Mouse (Mus musculus) midbrain, embryonic 16.5 days (tissue): ENCODE measurements around the gene Hist1h2bb. TPM values are rescaled to one million over a fixed set of nuclear protein-coding genes. Genes with fewer than 3 reads are reported as not detected.
"Not testable (repeated sequence)": the region's sequence is repeated elsewhere in the genome, so short reads cannot be mapped to it uniquely, and the experiment has no call there.

Source experiments
- ATAC-seq: fragments of 200-750 bp; cut with Nextera tagmentation; 2 replicates; pipeline ENCODE4 v1.8.0; 2017; ENCODE audit warnings: moderate TSS enrichment
- H3K27ac ChIP-seq: fragments of 300-500 bp; sonication (generic); 2 replicates; pipeline ENCODE4 v1.5.1; 2014; ENCODE audit warnings: mild to moderate bottlenecking, low read length, mixed read lengths
- H3K27me3 ChIP-seq: fragments of 300-500 bp; sonication (generic); 2 replicates; pipeline ENCODE4 v1.6.1; 2014; ENCODE audit warnings: low read depth, low read length, mixed read lengths; ENCODE audit not compliant: control insufficient read depth, insufficient read depth
- H3K36me3 ChIP-seq: fragments of 300-500 bp; sonication (generic); 2 replicates; pipeline ENCODE4 v1.6.1; 2014; ENCODE audit warnings: mild to moderate bottlenecking, low read length, moderate library complexity, mixed read lengths; ENCODE audit not compliant: control insufficient read depth, insufficient read depth
- H3K4me1 ChIP-seq: fragments of 300-500 bp; sonication (generic); 2 replicates; pipeline ENCODE4 v1.6.1; 2014; ENCODE audit warnings: mild to moderate bottlenecking, low read length, mixed read lengths; ENCODE audit not compliant: control insufficient read depth, insufficient read depth
- H3K4me2 ChIP-seq: fragments of 300-500 bp; sonication (generic); 2 replicates; pipeline ENCODE4 v1.6.1; 2014; ENCODE audit warnings: mild to moderate bottlenecking, low read length, mixed read lengths
- H3K4me3 ChIP-seq: fragments of 300-500 bp; sonication (generic); 2 replicates; pipeline ENCODE4 v1.5.1; 2014; ENCODE audit warnings: low read depth, mild to moderate bottlenecking, low read length, moderate library complexity, mixed read lengths
- H3K9ac ChIP-seq: fragments of 300-500 bp; sonication (generic); 2 replicates; pipeline ENCODE4 v1.6.1; 2014; ENCODE audit warnings: low read depth, low read length, mixed read lengths
- H3K9me3 ChIP-seq: fragments of 300-500 bp; sonication (generic); replicated peaks from 2 replicates; pipeline ENCODE4 v1.6.1; 2014; ENCODE audit warnings: mild to moderate bottlenecking, low read length, mixed read lengths; ENCODE audit not compliant: control insufficient read depth, poor library complexity, severe bottlenecking
- WGBS: fragments of 180-500 bp; shearing (Covaris S2); extraction: QIAGEN DNeasy Blood & Tissue Kit; methylation state at CpG from one replicate; pipeline ENCODE4 v1.1.7; 2014; 5-methylcytosine and 5-hydroxymethylcytosine counted together
- polyA plus RNA-seq: library from polyadenylated mRNA; unstranded; fragments of >200 nt; fragmentation: Nextera tagmentation; extraction: Ambion mirVana; gene quantifications from 2 replicates; pipeline ENCODE4 v1.2.1, GENCODE M21; 2015

The Hist1h2bb gene
- polyA plus RNA-seq, result not detected in 2 replicates

- H3K4me2 ChIP-seq, result peak within 1 kb of the TSS; percentile 84
- peak within 1 kb of the TSS; percentile 43 for H3K4me3 ChIP-seq
- peak; percentile 94 for ATAC-seq
- not testable (repeated sequence) for H3K36me3 ChIP-seq, H3K9me3 ChIP-seq, H3K27me3 ChIP-seq
- H3K9ac ChIP-seq, result peak within 1 kb of the TSS; percentile 46
- peak within 1 kb of the TSS; percentile 95 for H3K27ac ChIP-seq
- peaks cover 11% of the 10 kb centered on the region for H3K4me1 ChIP-seq
- under 1% methylated on average over 35 of the region's 58 CpGs for WGBS
Measured at GRCm38 (mm10) chr13:23746201-23747080, at the start of gene Hist1h2bb. Hist1h2bb (plus strand) TSS chr13:23746734.

DNA sequence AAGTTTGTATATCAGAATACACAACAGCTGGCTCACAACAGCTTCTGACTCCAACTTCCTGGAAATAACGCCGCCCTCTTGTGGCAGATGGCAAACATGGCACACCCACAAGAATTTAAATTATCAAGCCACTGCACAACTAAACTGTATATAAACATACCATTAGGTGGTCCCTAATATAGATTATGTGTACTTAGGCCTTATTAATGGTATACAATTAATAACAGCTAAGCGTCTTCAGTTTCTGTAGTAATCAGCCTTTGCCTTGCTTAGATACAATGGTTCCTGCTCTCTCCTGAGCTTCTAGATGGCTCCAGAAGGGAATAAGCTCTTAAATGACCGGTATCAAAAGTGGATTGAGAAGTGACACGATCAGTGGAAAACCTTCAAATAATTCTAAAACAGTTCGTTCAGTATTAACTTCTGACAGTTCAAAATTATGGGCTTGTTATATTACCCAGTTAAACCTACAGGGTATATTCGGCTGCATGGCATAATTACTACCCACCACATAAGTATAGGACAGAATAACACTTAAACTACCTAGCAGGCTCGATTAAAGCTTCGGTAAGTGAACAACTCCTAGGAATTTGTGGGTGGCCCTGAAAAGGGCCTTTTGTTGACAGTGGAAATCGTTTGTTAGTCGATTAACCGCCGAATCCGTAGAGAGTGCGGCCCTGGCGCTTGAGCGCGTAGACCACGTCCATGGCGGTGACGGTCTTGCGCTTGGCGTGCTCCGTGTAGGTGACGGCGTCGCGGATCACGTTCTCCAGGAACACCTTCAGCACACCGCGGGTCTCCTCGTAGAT lies 48.8 kb upstream of the Hist1h2bb start:
- Histone ChIP-seq H3K9me3 (no peaks in the 10 kb centered on the region), H3K9ac (peak overlapping the region; percentile 58), H3K27me3 (no peaks in the 10 kb centered on the region), H3K4me3 (peak overlapping the region; percentile 52), H3K27ac (peak overlapping the region; percentile 90), H3K4me2 (peak overlapping the region; percentile 84), H3K36me3 (no peaks in the 10 kb centered on the region), H3K4me1 (peaks cover 11% of the 10 kb centered on the region)
- under 1% methylated on average over 23 of the region's 32 CpGs for WGBS
- peak; percentile 87 for ATAC-seq

DNA sequence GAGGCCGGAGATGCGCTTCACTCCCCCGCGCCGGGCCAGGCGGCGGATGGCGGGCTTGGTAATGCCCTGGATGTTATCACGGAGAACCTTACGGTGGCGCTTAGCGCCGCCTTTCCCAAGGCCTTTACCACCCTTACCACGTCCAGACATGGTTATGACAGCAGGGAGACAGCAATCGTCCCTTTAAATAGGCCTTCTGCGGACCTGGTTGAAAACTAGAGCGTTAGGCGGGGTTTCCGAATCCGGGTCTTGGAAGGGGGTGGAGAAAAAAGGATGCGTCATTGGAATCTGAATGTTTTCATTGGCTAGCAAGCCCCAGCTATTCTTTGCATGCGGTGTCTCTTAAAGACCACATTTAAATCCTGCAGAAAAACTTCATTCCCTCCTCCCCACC lies 48.2 kb upstream of the Hist1h2bb start, which contains the start of gene Hist1h4c:
TSS of gene Hist1h4c (minus strand) at position 155 of the 394 bp plus-strand sequence.
- Histone ChIP-seq H3K4me2 (peak within 1 kb of the TSS; percentile 84), H3K4me3 (peak within 1 kb of the TSS; percentile 52), H3K27ac (peak within 1 kb of the TSS; percentile 90), H3K9me3 (no peaks in the 10 kb centered on the region), H3K36me3 (no peaks in the 10 kb centered on the region), H3K9ac (peak within 1 kb of the TSS; percentile 58), H3K4me1 (peaks cover 11% of the 10 kb centered on the region), H3K27me3 (no peaks in the 10 kb centered on the region)
- peak; percentile 97 for ATAC-seq
- under 1% methylated on average over 21 of the region's 22 CpGs for WGBS

- H3K27me3 ChIP-seq, result no peaks in the 10 kb centered on the region
- 60% methylated on average over 6 of the region's 6 CpGs for WGBS
- H3K36me3 ChIP-seq, result no peaks in the 10 kb centered on the region
- H3K4me1 ChIP-seq, result peaks cover 11% of the 10 kb centered on the region
- no peaks in the 10 kb centered on the region for H3K9me3 ChIP-seq
- no peak overlapping the region for H3K4me3 ChIP-seq
- H3K9ac ChIP-seq, result 0 out of 2 replicates have a peak overlapping the region, but pooled peaks have one; percentile 14
- H3K27ac ChIP-seq, result peak overlapping the region; percentile 67
- no peak for ATAC-seq
- H3K4me2 ChIP-seq, result peak overlapping the region; percentile 84
Measured at GRCm38 (mm10) chr13:23698996-23699395, 47.5 kb upstream of the Hist1h2bb start.

- H3K4me3 ChIP-seq, result no peak overlapping the region
- no peak overlapping the region for H3K9ac ChIP-seq
- peaks cover 11% of the 10 kb centered on the region for H3K4me1 ChIP-seq
- no peaks in the 10 kb centered on the region for H3K36me3 ChIP-seq
- ATAC-seq, result no peak
- H3K4me2 ChIP-seq, result no peak overlapping the region
- H3K27me3 ChIP-seq, result no peaks in the 10 kb centered on the region
- WGBS, result 73% methylated on average over 3 of the region's 3 CpGs
- no peak overlapping the region for H3K27ac ChIP-seq
- H3K9me3 ChIP-seq, result no peaks in the 10 kb centered on the region
Measured at GRCm38 (mm10) chr13:23699767-23700166, 46.8 kb upstream of the Hist1h2bb start.

GRCm38 (mm10) chr13:23700786-23701520 lies 45.6 kb upstream of the Hist1h2bb start:
- H3K9ac ChIP-seq, result no peak overlapping the region
- H3K27ac ChIP-seq, result no peak overlapping the region
- 28% methylated on average over 8 of the region's 8 CpGs for WGBS
- ATAC-seq, result 0 out of 2 replicates have a peak, but pooled peaks have one; percentile 15
- H3K4me1 ChIP-seq, result peaks cover 11% of the 10 kb centered on the region
- H3K4me3 ChIP-seq, result no peak overlapping the region
- no peaks in the 10 kb centered on the region for H3K27me3 ChIP-seq
- H3K4me2 ChIP-seq, result no peak overlapping the region
- no peaks in the 10 kb centered on the region for H3K36me3 ChIP-seq
- H3K9me3 ChIP-seq, result no peaks in the 10 kb centered on the region

GRCm38 (mm10) chr13:23702220-23702619 lies 44.3 kb upstream of the Hist1h2bb start:
- no peak overlapping the region for H3K27ac ChIP-seq
- H3K9me3 ChIP-seq, result no peaks in the 10 kb centered on the region
- no peak for ATAC-seq
- peaks cover 11% of the 10 kb centered on the region for H3K4me1 ChIP-seq
- no peaks in the 10 kb centered on the region for H3K27me3 ChIP-seq
- no peaks in the 10 kb centered on the region for H3K36me3 ChIP-seq
- no peak overlapping the region for H3K4me2 ChIP-seq
- 84% methylated on average over 4 of the region's 4 CpGs for WGBS
- H3K9ac ChIP-seq, result no peak overlapping the region
- H3K4me3 ChIP-seq, result no peak overlapping the region

- H3K9me3 ChIP-seq, H3K36me3 ChIP-seq, H3K4me2 ChIP-seq, H3K27ac ChIP-seq, H3K4me3 ChIP-seq, H3K4me1 ChIP-seq, ATAC-seq, H3K9ac ChIP-seq, H3K27me3 ChIP-seq: not testable (repeated sequence)
- 92% methylated on average over 2 of the region's 2 CpGs for WGBS
Measured at GRCm38 (mm10) chr13:23702801-23703200, 43.7 kb upstream of the Hist1h2bb start.
